Mouse (Mus musculus): Measurements from ENCODE around the gene Gm20517. TPM values are rescaled to one million over a fixed set of nuclear protein-coding genes. Genes with fewer than 3 reads are reported as not detected.

Gene Gm20517
- polyA plus RNA-seq, 1 experiment = not detected

DNA sequence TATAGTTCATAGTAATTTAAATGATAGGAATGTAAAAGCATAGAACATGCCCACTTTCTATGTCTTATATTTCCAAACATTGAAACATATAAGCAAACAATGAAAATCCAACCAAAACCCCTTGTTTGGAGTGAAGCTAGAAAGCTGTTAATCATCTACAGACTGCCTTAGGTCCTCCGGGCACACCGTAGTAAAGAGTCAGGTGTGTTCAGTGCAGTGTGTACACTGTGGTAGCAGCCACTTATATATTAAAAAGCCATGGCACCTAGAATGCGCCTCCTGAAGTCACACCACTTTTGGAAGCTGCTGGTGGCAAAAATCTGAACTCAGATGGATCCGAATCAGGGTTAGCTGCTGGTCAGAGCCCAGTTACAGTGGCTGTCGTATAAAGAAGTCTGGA is 66.8 kb downstream of the Gm20517 start:
- WGBS = 91% methylated on average over 5 of the region's 5 CpGs
- H3K27ac ChIP-seq (ENCODE audit: insufficient read depth, low read depth, low read length) = no peak overlapping the region
- no peak overlapping the region for H3K4me3 ChIP-seq (ENCODE audit: insufficient read depth, low read depth, low read length)
- peaks cover 3% of the 10 kb centered on the region for H3K4me1 ChIP-seq (ENCODE audit: control insufficient read depth, insufficient read depth, low read length)
- TF ChIP-seq CTCF (IDR thresholded peaks at IDR 0.05; ENCODE audit: insufficient read depth, low read depth, low read length) (no peak), POLR2A (IDR thresholded peaks at IDR 0.05; ENCODE audit: insufficient read depth, low read depth, low read length) (no peak)

DNA sequence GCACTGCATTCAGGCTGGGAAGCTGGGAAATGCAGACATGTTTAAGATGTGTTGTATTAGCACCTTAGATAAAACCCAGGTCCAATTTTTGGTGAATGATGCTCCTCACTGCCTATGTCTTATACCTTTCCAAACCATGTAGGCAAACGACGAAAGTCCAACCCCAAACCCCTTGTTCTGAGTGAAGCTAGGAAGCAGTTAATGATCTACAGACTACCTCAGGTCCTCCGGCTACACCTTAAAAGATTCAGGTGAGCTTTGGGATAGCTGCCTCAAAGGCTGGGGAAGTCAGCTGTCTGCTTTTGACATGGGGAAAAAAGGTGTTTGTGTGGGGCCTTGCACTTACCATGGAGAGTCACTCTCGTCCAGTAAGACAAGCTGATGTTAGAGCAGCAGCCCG is 67.3 kb downstream of the Gm20517 start:
- Histone ChIP-seq H3K4me1 (ENCODE audit: control insufficient read depth, insufficient read depth, low read length) (peaks cover 3% of the 10 kb centered on the region; the same call in 1 of the 2 replicates), H3K27ac (ENCODE audit: insufficient read depth, low read depth, low read length) (no peak overlapping the region), H3K4me3 (ENCODE audit: insufficient read depth, low read depth, low read length) (no peak overlapping the region)
- no peak for TF ChIP-seq CTCF (IDR thresholded peaks at IDR 0.05; ENCODE audit: insufficient read depth, low read depth, low read length)
- TF ChIP-seq POLR2A (IDR thresholded peaks at IDR 0.05; ENCODE audit: insufficient read depth, low read depth, low read length) = no peak
- 87% methylated on average over 5 of the region's 5 CpGs for WGBS

DNA sequence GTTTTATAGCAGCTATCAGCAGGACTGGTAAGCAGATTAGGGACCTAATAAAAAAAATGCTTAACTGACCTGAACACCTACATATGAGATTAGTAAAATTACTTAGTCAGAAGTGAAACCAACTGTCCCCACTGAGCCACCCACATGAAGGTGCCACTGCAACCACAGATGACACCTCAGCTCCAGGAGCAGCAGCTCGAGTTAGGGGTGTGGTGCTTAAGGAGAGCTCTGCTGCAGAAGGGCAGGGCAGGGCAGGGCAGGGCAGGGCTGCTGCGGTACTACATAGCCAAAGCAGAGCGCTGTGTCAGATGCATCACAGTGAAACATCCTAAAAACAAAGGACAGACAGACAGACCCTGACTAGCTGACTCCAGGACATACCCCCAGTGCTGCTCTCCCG is 71.4 kb downstream of the Gm20517 start:
- Histone ChIP-seq H3K4me3 (ENCODE audit: insufficient read depth, low read depth, low read length) (no peak overlapping the region), H3K27ac (ENCODE audit: insufficient read depth, low read depth, low read length) (no peak overlapping the region), H3K4me1 (ENCODE audit: control insufficient read depth, insufficient read depth, low read length) (0 out of 2 replicates have a peak, but pooled peaks cover 4% of the 10 kb centered on the region)
- WGBS = 81% methylated on average over 4 of the region's 4 CpGs
- TF ChIP-seq POLR2A (IDR thresholded peaks at IDR 0.05; ENCODE audit: insufficient read depth, low read depth, low read length) (no peak), CTCF (IDR thresholded peaks at IDR 0.05; ENCODE audit: insufficient read depth, low read depth, low read length) (no peak)

DNA sequence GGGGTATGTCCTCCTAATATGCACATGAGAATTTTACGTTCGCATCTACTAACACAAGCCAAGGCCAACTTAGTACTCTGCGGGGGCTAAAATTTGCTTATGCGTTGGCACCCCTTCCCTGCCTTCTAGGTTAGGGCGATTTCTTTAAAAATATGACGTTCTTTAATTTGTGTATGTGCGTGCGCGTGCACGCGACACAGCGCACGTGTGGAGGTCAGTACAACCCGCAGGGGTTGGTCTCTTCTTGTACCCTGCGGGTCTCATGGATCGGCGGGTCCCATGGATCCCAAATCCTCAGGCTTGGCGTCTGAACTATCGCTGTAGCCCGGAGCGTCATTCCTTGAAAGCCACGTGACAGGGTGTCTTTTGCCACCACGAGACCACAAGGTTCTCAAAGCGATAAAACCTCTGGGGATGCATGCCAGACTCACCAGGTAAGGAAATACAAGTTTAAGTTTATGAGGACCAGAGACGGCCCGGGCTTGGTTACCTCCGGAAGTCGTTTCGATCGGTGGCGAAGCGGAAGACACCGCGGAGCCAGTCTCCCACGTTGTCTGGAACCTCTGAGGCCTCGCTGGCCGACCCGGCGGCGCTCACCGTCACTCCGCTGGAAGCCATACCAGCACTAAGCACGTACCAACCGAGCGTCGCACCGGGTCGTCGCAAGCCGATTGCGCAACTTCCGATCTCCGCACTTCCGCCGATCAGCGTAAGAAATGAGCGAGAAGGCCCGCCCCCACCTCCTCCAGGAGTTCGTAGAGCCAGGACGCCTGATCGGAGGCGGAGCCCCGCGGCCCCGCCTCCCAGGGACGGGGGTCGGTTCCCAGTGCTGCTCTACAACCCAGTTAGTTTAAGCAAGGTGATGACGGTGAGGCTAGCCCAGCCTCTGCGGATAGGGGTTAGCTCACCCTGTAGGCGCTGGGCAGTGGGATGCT is 76.3 kb downstream of the Gm20517 start:
- peak overlapping the region; percentile 65 for H3K4me3 ChIP-seq (ENCODE audit: insufficient read depth, low read depth, low read length)
- H3K4me1 ChIP-seq (ENCODE audit: control insufficient read depth, insufficient read depth, low read length) = peaks cover 12% of the 10 kb centered on the region
- peak overlapping the region; percentile 41; the same call in 1 of the 2 replicates for H3K27ac ChIP-seq (ENCODE audit: insufficient read depth, low read depth, low read length)
- TF ChIP-seq CTCF (IDR thresholded peaks at IDR 0.05; ENCODE audit: insufficient read depth, low read depth, low read length) = no peak
- peak; percentile 80 for TF ChIP-seq POLR2A (IDR thresholded peaks at IDR 0.05; ENCODE audit: insufficient read depth, low read depth, low read length)
- WGBS = 1% methylated on average over 70 of the region's 70 CpGs

DNA sequence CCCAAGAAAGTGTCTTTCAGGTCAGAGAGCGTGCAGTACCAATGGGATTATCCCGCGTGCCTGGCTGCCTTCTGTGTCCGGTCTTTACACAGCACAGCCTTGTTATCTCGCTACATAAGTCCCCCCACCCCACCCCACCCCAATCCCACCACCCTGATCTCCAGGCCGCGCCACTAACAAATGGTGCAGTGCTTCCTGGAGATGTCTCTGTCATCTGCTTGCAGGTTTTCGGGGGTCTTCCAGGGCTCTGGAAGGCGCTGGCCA is 76.9 kb downstream of the Gm20517 start, which contains the start of gene Tomm6:
TSS of gene Tomm6 (minus strand) at position 43 of the 264 bp plus-strand sequence.
- Histone ChIP-seq H3K27ac (ENCODE audit: insufficient read depth, low read depth, low read length) (peak within 1 kb of the TSS; percentile 65), H3K4me3 (ENCODE audit: insufficient read depth, low read depth, low read length) (peak within 1 kb of the TSS; percentile 65), H3K4me1 (ENCODE audit: control insufficient read depth, insufficient read depth, low read length) (peaks cover 12% of the 10 kb centered on the region)
- TF ChIP-seq POLR2A (IDR thresholded peaks at IDR 0.05; ENCODE audit: insufficient read depth, low read depth, low read length) (no peak), CTCF (IDR thresholded peaks at IDR 0.05; ENCODE audit: insufficient read depth, low read depth, low read length) (no peak)
- 0% methylated on average over 9 of the region's 9 CpGs for WGBS

DNA sequence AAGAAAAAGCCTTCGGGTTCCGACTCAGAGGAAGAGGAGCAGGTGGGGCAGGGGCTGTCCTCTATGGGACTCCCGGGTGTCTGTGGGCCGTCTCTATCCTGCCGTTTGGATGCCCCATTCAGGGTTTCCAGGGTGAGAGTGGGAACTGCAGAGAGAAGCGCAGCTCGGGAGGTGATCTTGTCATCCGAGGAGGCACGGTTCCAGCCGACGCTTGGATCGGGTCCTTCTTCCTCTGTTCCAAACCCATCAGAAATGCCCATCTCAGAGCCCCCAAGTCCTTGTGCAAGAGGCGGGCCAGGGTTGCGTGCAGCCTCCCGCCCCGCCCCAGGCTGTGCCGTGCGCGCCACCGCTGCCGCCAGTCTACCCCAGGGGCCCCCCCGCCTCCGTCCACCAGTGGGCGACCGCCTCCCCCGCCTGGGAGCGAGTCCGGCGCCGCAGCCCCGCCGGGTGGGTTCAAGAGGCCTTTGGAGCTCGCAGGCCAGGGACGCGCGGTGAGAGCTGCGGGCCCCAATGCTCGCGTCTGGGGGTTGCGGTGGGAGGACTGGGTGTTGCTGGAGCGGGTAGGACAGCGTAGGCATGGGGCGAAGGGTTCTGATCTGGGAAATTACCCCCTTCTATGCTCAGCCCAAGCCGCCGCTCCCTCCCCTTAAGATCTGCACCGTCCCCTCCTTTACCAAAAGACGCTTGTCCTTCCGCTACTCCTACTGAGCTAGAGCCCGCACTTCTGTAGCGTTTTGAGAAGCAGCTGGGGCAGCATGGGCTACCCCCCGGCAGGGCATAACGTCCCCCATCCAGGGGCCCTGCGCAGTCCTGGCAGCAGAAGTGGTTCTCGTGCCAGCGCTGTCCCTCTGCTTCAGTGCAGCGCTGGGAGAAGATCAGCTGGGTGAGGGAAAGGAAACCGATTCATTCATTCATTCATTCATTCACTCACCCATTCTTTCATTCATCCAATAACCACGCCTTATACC is 77.5 kb downstream of the Gm20517 start, which contains the start of gene Frs3:
TSS of gene Frs3 (plus strand) at position 423 of the 968 bp plus-strand sequence.
- TF ChIP-seq CTCF (IDR thresholded peaks at IDR 0.05; ENCODE audit: insufficient read depth, low read depth, low read length) (no peak), POLR2A (IDR thresholded peaks at IDR 0.05; ENCODE audit: insufficient read depth, low read depth, low read length) (peak; percentile 34; the same call in 1 of the 2 replicates)
- under 1% methylated on average over 58 of the region's 58 CpGs for WGBS
- Histone ChIP-seq H3K4me3 (ENCODE audit: insufficient read depth, low read depth, low read length) (peak within 1 kb of the TSS; percentile 65), H3K4me1 (ENCODE audit: control insufficient read depth, insufficient read depth, low read length) (peaks cover 12% of the 10 kb centered on the region), H3K27ac (ENCODE audit: insufficient read depth, low read depth, low read length) (peak within 1 kb of the TSS; percentile 65)

DNA sequence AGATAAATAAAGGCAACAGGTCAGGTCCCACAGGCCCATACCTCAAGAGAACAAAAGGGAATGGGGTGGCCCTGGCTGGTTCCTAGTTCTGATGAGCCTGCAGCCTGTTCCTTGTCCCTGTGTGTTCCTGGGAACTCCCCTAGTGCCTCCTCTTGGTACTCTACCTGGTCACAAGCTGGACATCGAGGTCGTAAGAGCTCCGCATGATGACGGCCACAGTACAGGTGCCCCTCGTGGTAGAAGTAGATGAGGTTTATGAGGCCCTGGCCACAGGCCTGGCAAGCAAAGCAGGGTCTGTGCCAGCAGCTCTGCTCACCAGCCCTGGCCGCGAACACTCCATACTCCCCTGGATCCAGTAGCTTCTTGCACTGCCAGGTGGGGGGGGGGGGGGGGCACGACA is 78.5 kb downstream of the Gm20517 start:
- Histone ChIP-seq H3K4me1 (ENCODE audit: control insufficient read depth, insufficient read depth, low read length) (peaks cover 17% of the 10 kb centered on the region), H3K4me3 (ENCODE audit: insufficient read depth, low read depth, low read length) (no peak overlapping the region), H3K27ac (ENCODE audit: insufficient read depth, low read depth, low read length) (no peak overlapping the region)
- WGBS = 84% methylated on average over 8 of the region's 8 CpGs
- TF ChIP-seq CTCF (IDR thresholded peaks at IDR 0.05; ENCODE audit: insufficient read depth, low read depth, low read length) (no peak), POLR2A (IDR thresholded peaks at IDR 0.05; ENCODE audit: insufficient read depth, low read depth, low read length) (no peak)

DNA sequence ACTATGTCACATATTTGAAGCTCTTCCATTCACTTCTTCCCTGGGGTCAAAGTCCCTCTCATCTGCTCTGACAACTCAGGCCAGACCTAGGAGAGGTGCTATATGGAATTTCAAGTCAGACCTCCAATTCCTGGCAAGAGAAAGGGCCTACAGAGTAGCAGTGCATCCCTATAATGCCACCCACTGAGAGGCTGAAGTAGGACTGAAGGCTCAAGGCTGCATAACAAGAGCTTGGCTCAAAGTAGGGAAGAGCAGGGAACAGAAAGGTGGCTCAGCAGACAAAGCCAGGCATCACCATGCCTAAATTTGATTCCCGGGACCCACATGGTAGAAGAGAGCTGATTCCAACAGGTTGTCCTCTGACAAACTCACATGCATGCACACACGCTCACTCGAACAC is 80.3 kb downstream of the Gm20517 start:
- Histone ChIP-seq H3K27ac (ENCODE audit: insufficient read depth, low read depth, low read length) (no peak overlapping the region), H3K4me3 (ENCODE audit: insufficient read depth, low read depth, low read length) (no peak overlapping the region), H3K4me1 (ENCODE audit: control insufficient read depth, insufficient read depth, low read length) (peaks cover 13% of the 10 kb centered on the region)
- WGBS = 97% methylated on average over 3 of the region's 3 CpGs
- no peak for TF ChIP-seq CTCF (IDR thresholded peaks at IDR 0.05; ENCODE audit: insufficient read depth, low read depth, low read length)
- no peak for TF ChIP-seq POLR2A (IDR thresholded peaks at IDR 0.05; ENCODE audit: insufficient read depth, low read depth, low read length)
